14 mouse cellular contexts compared by ENCODE assay signal in genomic region chr2:160394735-160395134, GRCm38 (mm10).
"Had no signal": no experiment of that assay in that cellular context is flagged by ENCODE, and none has a peak within 500 bp of the region (broad histone marks: within the 10 kb centered on the region; RNA-seq: fewer than 3 reads in every experiment).

No protein-coding gene starts in this region.

- H3K4me2 ChIP-seq: kidney, embryonic 15.5 days; liver, embryonic 11.5 days; liver, embryonic 15.5 days had no signal

- ATAC-seq: intestine, embryonic 16.5 days; lung, postnatal 0 days had no signal

- H3K9me3 ChIP-seq: kidney, embryonic 15.5 days; limb, embryonic 10.5 days; liver, embryonic 15.5 days had no signal

- H3K27ac ChIP-seq: kidney, embryonic 15.5 days; limb, embryonic 10.5 days; liver, embryonic 15.5 days had no signal

- H3K4me3 ChIP-seq: kidney, embryonic 15.5 days; limb, embryonic 10.5 days; liver, embryonic 15.5 days had no signal

- H3K4me1 ChIP-seq: liver, embryonic 15.5 days had no signal

- DNase-seq: kidney, adult 2 months; kidney, postnatal 14 days; lung, adult 2 months; lung, postnatal 36 days; right cerebral cortex, postnatal 4 days; spleen, adult 18-20 months; thymus, adult 2 months; thymus, postnatal 25 days had no signal

- H3K36me3 ChIP-seq: kidney, embryonic 15.5 days; limb, embryonic 10.5 days; liver, embryonic 15.5 days had no signal

- H3K9ac ChIP-seq: kidney, embryonic 15.5 days; liver, embryonic 15.5 days had no signal
